Mouse (Mus musculus): ENCODE measurements around the gene Amtn.
"Not testable (repeated sequence)": the region's sequence is repeated elsewhere in the genome, so short reads cannot be mapped to it uniquely, and the experiment has no call there.

Amtn gene

GRCm38 (mm10) chr5:88375808-88376207 lies at the start of gene Amtn:
Gene Amtn, plus strand, starts transcription at chr5:88376108.
- DNase-seq (ENCODE audit: low read depth, low spot score) = no peak

GRCm38 (mm10) chr5:88348533-88348932 lies 27.4 kb upstream of the Amtn start:
- not testable (repeated sequence) for DNase-seq (ENCODE audit: low read depth, low spot score)

GRCm38 (mm10) chr5:88364768-88365167 lies 11.1 kb upstream of the Amtn start:
- peak; percentile 55 for DNase-seq (ENCODE audit: low read depth, low spot score)

- no peak for DNase-seq (ENCODE audit: low read depth, low spot score)
These were observed 9.0 kb upstream of the Amtn start for GRCm38 (mm10) chr5:88366886-88367285.

GRCm38 (mm10) chr5:88370578-88371232 lies 5.2 kb upstream of the Amtn start:
- DNase-seq (ENCODE audit: low read depth, low spot score) = no peak

GRCm38 (mm10) chr5:88372563-88372962 lies 3.3 kb upstream of the Amtn start:
- DNase-seq (ENCODE audit: low read depth, low spot score) = no peak

GRCm38 (mm10) chr5:88391960-88392359 lies 16.1 kb downstream of the Amtn start:
- DNase-seq (ENCODE audit: low read depth, low spot score) = peak; percentile 1

GRCm38 (mm10) chr5:88398581-88398980 lies 22.7 kb downstream of the Amtn start:
- DNase-seq (ENCODE audit: low read depth, low spot score) = peak; percentile 20

- DNase-seq (ENCODE audit: low read depth, low spot score) = peak; percentile 69
These were observed 23.9 kb downstream of the Amtn start for GRCm38 (mm10) chr5:88399849-88400248.

GRCm38 (mm10) chr5:88401464-88401863 lies 25.6 kb downstream of the Amtn start:
- no peak for DNase-seq (ENCODE audit: low read depth, low spot score)

GRCm38 (mm10) chr5:88420319-88421065 lies 44.6 kb downstream of the Amtn start:
- no peak for DNase-seq (ENCODE audit: low read depth, low spot score)

GRCm38 (mm10) chr5:88424892-88425291 lies 49.0 kb downstream of the Amtn start:
- peak; percentile 38 for DNase-seq (ENCODE audit: low read depth, low spot score)

- no peak for DNase-seq (ENCODE audit: low read depth, low spot score)
These were observed 50.8 kb downstream of the Amtn start for GRCm38 (mm10) chr5:88426753-88427152.

Measured in brain, adult 2 months (tissue).